Mouse (Mus musculus) layer of hippocampus, adult 18-20 months (tissue): ENCODE results near the gene Vmn2r34. TPM values are rescaled to one million over a fixed set of nuclear protein-coding genes. Genes with fewer than 3 reads are reported as not detected.
"Not testable (repeated sequence)": the region's sequence is repeated elsewhere in the genome, so short reads cannot be mapped to it uniquely, and the experiment has no call there.

Experiments
- DNase-seq, 2 experiments: peaks; one replicate each; pipeline ENCODE4 v3.0.0; 2022; ENCODE audit warnings: low spot score in 2 of 2
- long read RNA-seq: library from polyadenylated mRNA; stranded (forward); transcript quantifications from one replicate; pipeline ENCODE4 v2.0.0, GENCODE M21; 2021
- total RNA-seq, 2 experiments: library from RNA; stranded (reverse); gene quantifications; 2 replicates each; pipeline ENCODE4 v1.2.3; 2021

Gene Vmn2r34
- not detected for total RNA-seq
- long read RNA-seq: 0 reads

DNA sequence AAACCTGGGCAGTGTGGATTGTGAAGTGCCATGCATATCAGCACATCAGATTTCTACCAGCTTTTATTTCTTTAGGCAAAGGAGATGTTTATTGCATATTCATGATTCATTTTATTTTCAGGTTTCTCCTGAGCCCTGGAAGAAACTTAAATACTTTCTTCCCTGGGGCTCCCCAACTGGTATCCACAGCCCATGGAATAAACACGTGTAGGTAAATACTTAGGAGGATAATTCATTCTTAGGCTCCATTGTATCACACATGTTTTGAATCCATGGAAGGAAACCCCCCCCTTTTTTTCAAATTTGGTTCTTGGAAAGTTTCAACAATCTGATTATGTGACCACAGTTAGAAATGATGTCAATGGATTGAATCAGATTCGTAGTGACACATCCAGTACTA is at the start of gene Vmn2r34:
TSS of gene Vmn2r34 (minus strand) at position 101 of the 400 bp plus-strand sequence.
- not testable (repeated sequence) for DNase-seq

GRCm38 (mm10) chr7:7674032-7674431 is 15.3 kb downstream of the Vmn2r34 start:
- not testable (repeated sequence) for DNase-seq

Other genes starting within 250 kb of the Vmn2r34 start
- not detected for gene Vmn2r32, start 209.5 kb downstream of the Vmn2r34 start, total RNA-seq
- not detected for gene Vmn2r33, start 122.7 kb downstream of the Vmn2r34 start, total RNA-seq
- not detected for gene Vmn2r35, start 130.4 kb upstream of the Vmn2r34 start, total RNA-seq
- not detected for gene Vmn2r36, start 213.0 kb upstream of the Vmn2r34 start, total RNA-seq